Mouse (Mus musculus): ENCODE measurements at regions not wholly inside any gene's neighbourhood (a gene's known extent, or its start where the extent isn't known, plus 50 kb on each side); places are given as distances from the start of the nearest gene placed in this dataset.

- no peak for DNase-seq
These were observed 62.0 kb upstream of the Rtl1 start for GRCm38 (mm10) chr12:109662179-109662578.

- no peak for DNase-seq
These were observed 74.6 kb upstream of the Rtl1 start for GRCm38 (mm10) chr12:109674766-109675165.

GRCm38 (mm10) chr12:109694046-109694445, 93.9 kb upstream of the Rtl1 start:
- peak; percentile 35 to 65 for DNase-seq

GRCm38 (mm10) chr12:109694801-109695430, 94.8 kb upstream of the Rtl1 start:
- no peak for DNase-seq

- DNase-seq, result no peak
These were observed 106.7 kb upstream of the Rtl1 start for GRCm38 (mm10) chr12:109706820-109707219.

GRCm38 (mm10) chr12:109709661-109710060, 109.5 kb upstream of the Rtl1 start:
- DNase-seq, result no peak

GRCm38 (mm10) chr12:109711392-109711791, 111.3 kb upstream of the Rtl1 start:
- DNase-seq, result no peak

GRCm38 (mm10) chr12:109711946-109712345, 111.8 kb upstream of the Rtl1 start:
- DNase-seq, result no peak

GRCm38 (mm10) chr12:109712386-109712785, 112.3 kb upstream of the Rtl1 start:
- DNase-seq, result no peak

GRCm38 (mm10) chr12:109713041-109713440, 112.9 kb upstream of the Rtl1 start:
- no peak for DNase-seq

- DNase-seq, result no peak
These were observed 113.9 kb upstream of the Rtl1 start for GRCm38 (mm10) chr12:109714061-109714460.

- DNase-seq, result no peak
These were observed 116.9 kb upstream of the Rtl1 start for GRCm38 (mm10) chr12:109716991-109717390.

- DNase-seq, result no peak
These were observed 117.9 kb upstream of the Rtl1 start for GRCm38 (mm10) chr12:109718036-109718435.

- DNase-seq, result no peak
These were observed 138.1 kb upstream of the Rtl1 start for GRCm38 (mm10) chr12:109738201-109738600.

- DNase-seq, result no peak
These were observed 138.8 kb upstream of the Rtl1 start for GRCm38 (mm10) chr12:109738911-109739310.

- no peak for DNase-seq
These were observed 142.4 kb upstream of the Rtl1 start for GRCm38 (mm10) chr12:109742486-109742885.

- no peak for DNase-seq
These were observed 143.0 kb upstream of the Rtl1 start for GRCm38 (mm10) chr12:109743036-109743650.

GRCm38 (mm10) chr12:109744186-109744585, 144.1 kb upstream of the Rtl1 start:
- no peak for DNase-seq

- no peak for DNase-seq
These were observed 145.8 kb upstream of the Rtl1 start for GRCm38 (mm10) chr12:109745731-109746484.

GRCm38 (mm10) chr12:109747201-109747600, 147.1 kb upstream of the Rtl1 start:
- no peak for DNase-seq

- no peak for DNase-seq
These were observed 147.6 kb upstream of the Rtl1 start for GRCm38 (mm10) chr12:109747776-109748175.

GRCm38 (mm10) chr12:109748326-109749059, 148.4 kb upstream of the Rtl1 start:
- DNase-seq, result no peak

GRCm38 (mm10) chr12:109749256-109749655, 149.1 kb upstream of the Rtl1 start:
- no peak for DNase-seq
